Mouse (Mus musculus) limb, embryonic 11.5 days (tissue): ENCODE data around the gene Rgs9bp. TPM values are rescaled to one million over a fixed set of nuclear protein-coding genes. Genes with fewer than 3 reads are reported as not detected.
"Not testable (repeated sequence)": the region's sequence is repeated elsewhere in the genome, so short reads cannot be mapped to it uniquely, and the experiment has no call there.

Experiments used
- ATAC-seq: fragments of 200-750 bp; cut with Nextera tagmentation; 2 replicates; pipeline ENCODE4 v1.8.0; 2017; ENCODE audit warnings: low read depth; ENCODE audit not compliant: insufficient number of reproducible peaks, low FRiP score, low TSS enrichment
- DNase-seq: peaks from one replicate; pipeline ENCODE4 v3.0.0-alpha.2; 2015; ENCODE audit warnings: low spot score
- H3K27ac ChIP-seq: fragments of 300-500 bp; sonication (generic); replicated peaks from 2 replicates; pipeline ENCODE4 v1.5.1; 2014; ENCODE audit warnings: low read depth, mild to moderate bottlenecking, low read length
- H3K27me3 ChIP-seq: fragments of 300-500 bp; sonication (generic); 2 replicates; pipeline ENCODE4 v1.6.1; 2014; ENCODE audit warnings: mild to moderate bottlenecking, low read length, mixed read lengths; ENCODE audit not compliant: control insufficient read depth, insufficient read depth
- H3K36me3 ChIP-seq: fragments of 300-500 bp; sonication (generic); 2 replicates; pipeline ENCODE4 v1.6.1; 2014; ENCODE audit warnings: mild to moderate bottlenecking, low read length, moderate library complexity, mixed read lengths; ENCODE audit not compliant: control insufficient read depth, insufficient read depth
- H3K4me1 ChIP-seq: fragments of 300-500 bp; sonication (generic); 2 replicates; pipeline ENCODE4 v1.6.1; 2014; ENCODE audit warnings: low read length, mixed read lengths; ENCODE audit not compliant: control insufficient read depth, insufficient read depth
- H3K4me2 ChIP-seq: fragments of 300-500 bp; sonication (generic); 2 replicates; pipeline ENCODE4 v1.6.1; 2014; ENCODE audit warnings: low read depth, mild to moderate bottlenecking, moderate library complexity; ENCODE audit not compliant: severe bottlenecking
- H3K4me3 ChIP-seq: fragments of 300-500 bp; sonication (generic); 2 replicates; pipeline ENCODE4 v1.5.1; 2014; ENCODE audit warnings: low read depth, low read length
- H3K9ac ChIP-seq: fragments of 300-500 bp; sonication (generic); 2 replicates; pipeline ENCODE4 v1.6.1; 2014; ENCODE audit warnings: mild to moderate bottlenecking, low read length
- H3K9me3 ChIP-seq: fragments of 300-500 bp; sonication (generic); 2 replicates; pipeline ENCODE4 v1.6.1; 2016; ENCODE audit warnings: low read length; ENCODE audit not compliant: control insufficient read depth
- WGBS: fragments of 180-500 bp; shearing (Covaris S2); extraction: QIAGEN DNeasy Blood & Tissue Kit; methylation state at CpG from one replicate; pipeline ENCODE4 v1.1.7; 2014; 5-methylcytosine and 5-hydroxymethylcytosine counted together
- polyA plus RNA-seq: library from polyadenylated mRNA; unstranded; fragments of >200 nt; fragmentation: Nextera tagmentation; extraction: Ambion mirVana; gene quantifications from 2 replicates; pipeline ENCODE4 v1.2.1, GENCODE M21; 2014

Rgs9bp gene
- polyA plus RNA-seq, 1 experiment from 2014 or later: 0.20 TPM

GRCm38 (mm10) chr7:35535750-35536512, 49.5 kb downstream of the Rgs9bp start:
- Histone ChIP-seq H3K4me1 (no peaks in the 10 kb centered on the region), H3K36me3 (no peaks in the 10 kb centered on the region), H3K4me2 (no peak overlapping the region), H3K27me3 (no peaks in the 10 kb centered on the region), H3K4me3 (no peak overlapping the region), H3K9me3 (no peaks in the 10 kb centered on the region), H3K9ac (no peak overlapping the region), H3K27ac (no peak overlapping the region)
- no peak for ATAC-seq
- no peak for DNase-seq
- WGBS: 75% methylated on average over 12 of the region's 12 CpGs

- not testable (repeated sequence) for H3K9me3 ChIP-seq, DNase-seq, H3K36me3 ChIP-seq, ATAC-seq, H3K4me1 ChIP-seq, H3K9ac ChIP-seq, H3K27ac ChIP-seq, H3K27me3 ChIP-seq, H3K4me2 ChIP-seq, H3K4me3 ChIP-seq
- WGBS: 74% methylated on average over 1 of the region's 1 CpGs
Measured at GRCm38 (mm10) chr7:35530544-35530943, 54.8 kb downstream of the Rgs9bp start.

- ATAC-seq (no peak), DNase-seq (no peak)
- 80% methylated on average over 3 of the region's 3 CpGs for WGBS
Measured at GRCm38 (mm10) chr7:35530026-35530425, 55.4 kb downstream of the Rgs9bp start.

More at GRCm38 (mm10) chr7:35530026-35530425, 55.4 kb downstream of the Rgs9bp start:
- Histone ChIP-seq H3K9me3 (no peaks in the 10 kb centered on the region), H3K27me3 (no peaks in the 10 kb centered on the region), H3K9ac (no peak overlapping the region), H3K4me3 (no peak overlapping the region), H3K4me1 (no peaks in the 10 kb centered on the region), H3K4me2 (no peak overlapping the region), H3K27ac (no peak overlapping the region), H3K36me3 (no peaks in the 10 kb centered on the region)

Other genes with a start within 250 kb of the Rgs9bp start
- gene Faap24, start 188.7 kb downstream of the Rgs9bp start, polyA plus RNA-seq: 19.5 and 19.6 TPM in 2 replicates
- gene Cep89, start 188.5 kb downstream of the Rgs9bp start, polyA plus RNA-seq: 43.8 and 54.3 TPM in 2 replicates
- 0.08 TPM in 1 of 2 replicates, not detected in the other for gene Slc7a9, start 136.8 kb downstream of the Rgs9bp start, polyA plus RNA-seq
- gene Tdrd12, start 47.8 kb downstream of the Rgs9bp start, polyA plus RNA-seq: 0.41 TPM in 1 of 2 replicates, not detected in the other
- 35.2 and 35.8 TPM in 2 replicates for gene Nudt19, start 29.3 kb downstream of the Rgs9bp start, polyA plus RNA-seq
- 35.6 and 35.9 TPM in 2 replicates for gene Ankrd27, start 662 bp upstream of the Rgs9bp start, polyA plus RNA-seq
- gene Pdcd5, start 61.9 kb upstream of the Rgs9bp start, polyA plus RNA-seq: 306 and 319 TPM in 2 replicates
- 34.3 and 43.7 TPM in 2 replicates for gene Dpy19l3, start 168.9 kb upstream of the Rgs9bp start, polyA plus RNA-seq
- 20.8 and 24.6 TPM in 2 replicates for gene Zfp507, start 217.4 kb upstream of the Rgs9bp start, polyA plus RNA-seq